Mouse (Mus musculus) embryo, embryonic 10.5 days (tissue): ENCODE measurements around the gene AU022751.
"Not testable (repeated sequence)": the region's sequence is repeated elsewhere in the genome, so short reads cannot be mapped to it uniquely, and the experiment has no call there.

Experiments used
- DNase-seq: peaks from one replicate; pipeline ENCODE4 v3.0.0-alpha.2; 2015; ENCODE audit warnings: low spot score

AU022751 gene

DNA sequence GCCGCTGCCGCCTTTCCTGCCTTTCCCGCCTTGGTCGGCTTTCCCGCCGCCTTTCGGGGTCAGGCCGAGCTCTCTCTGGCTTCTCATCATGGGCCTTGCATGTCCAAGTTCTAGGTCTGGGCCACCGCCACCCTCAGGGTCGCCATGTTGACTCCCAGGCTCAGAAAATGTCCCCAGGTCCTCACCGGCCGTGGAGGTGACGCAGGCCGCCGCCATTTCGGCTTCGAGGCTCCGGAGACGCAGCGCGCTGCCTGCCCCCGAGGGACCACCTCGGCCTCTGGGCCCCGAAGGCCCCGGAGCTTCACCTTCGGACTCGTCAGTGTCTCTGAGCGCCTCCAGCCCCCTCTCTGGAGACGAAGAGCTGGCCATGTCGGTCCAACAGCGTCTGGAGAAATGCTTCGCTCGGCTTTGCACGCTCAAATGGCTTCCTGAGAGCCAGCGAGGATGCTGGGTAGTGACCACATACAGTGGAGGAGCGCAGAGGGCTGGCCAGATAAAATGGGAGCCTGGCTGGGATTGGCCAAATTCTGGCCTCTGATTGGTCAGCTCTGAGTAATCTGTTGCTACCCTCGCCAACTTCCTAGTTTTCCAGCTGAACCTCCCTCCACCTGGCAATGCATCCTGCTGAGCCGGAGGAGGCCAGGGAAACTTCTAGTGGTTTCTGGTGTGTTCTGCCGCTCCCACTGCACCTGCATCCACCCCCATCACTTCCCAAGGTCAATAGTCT lies at the start of gene AU022751:
Gene AU022751 (minus strand): TSS at position 466 of the 727 bp plus-strand sequence.
- no peak for DNase-seq

DNA sequence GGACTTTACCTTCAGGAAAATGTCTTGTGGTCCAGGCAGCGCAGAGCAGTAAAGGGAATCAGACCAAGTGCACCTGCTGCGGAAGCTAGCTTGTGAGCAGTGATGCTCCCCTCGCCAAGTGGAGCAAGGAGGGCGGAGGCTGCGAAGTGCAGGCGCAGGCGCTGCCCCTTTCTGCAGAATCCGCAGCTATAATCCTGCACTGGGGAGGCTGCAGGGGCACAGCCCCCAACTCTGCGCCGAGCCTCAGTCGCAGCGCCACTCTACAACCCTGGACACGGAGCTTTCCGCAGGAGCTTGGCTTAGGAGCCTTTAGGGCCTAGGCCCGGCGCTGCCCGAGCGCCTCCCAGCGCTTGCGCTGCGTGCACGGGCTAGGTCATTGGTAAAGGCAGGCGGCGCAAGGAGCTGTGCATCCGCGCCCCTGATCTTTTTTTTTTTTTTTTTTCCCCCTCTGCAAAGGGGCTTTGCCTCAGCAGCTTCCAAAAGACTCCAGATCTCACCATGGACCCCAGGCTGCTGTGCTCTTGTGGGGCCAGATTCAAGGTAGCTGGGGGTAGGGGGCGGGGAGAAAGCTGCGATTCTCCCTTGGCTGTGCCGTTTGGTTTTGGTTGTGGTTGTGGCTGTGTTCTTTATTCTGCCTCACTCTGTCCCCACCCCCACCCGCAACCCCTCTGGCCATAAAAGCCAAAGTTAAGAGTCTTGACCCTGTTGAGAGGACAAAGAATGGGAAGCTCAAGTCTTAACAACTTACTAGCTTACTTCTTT lies 9.0 kb upstream of the AU022751 start:
- DNase-seq: peak; percentile 67

DNA sequence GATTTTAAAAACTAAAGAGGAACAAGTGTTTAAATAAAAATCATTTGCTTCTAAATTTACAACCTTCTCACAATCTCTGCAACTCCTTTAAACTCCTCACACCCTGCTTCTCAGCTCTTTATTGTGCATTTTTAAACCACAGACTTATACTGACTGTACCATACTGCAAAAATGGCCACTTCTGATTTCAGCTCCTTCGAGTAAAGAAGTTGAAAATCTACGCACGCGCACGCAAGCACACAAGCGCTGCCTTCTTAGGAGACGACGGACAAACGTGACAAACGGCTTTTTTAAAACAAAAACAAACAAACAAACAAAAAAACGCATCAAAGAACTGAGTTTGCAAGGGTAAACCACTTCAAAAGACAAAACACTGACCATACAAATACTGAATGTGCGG lies 8.3 kb upstream of the AU022751 start:
- peak; percentile 16 for DNase-seq

DNA sequence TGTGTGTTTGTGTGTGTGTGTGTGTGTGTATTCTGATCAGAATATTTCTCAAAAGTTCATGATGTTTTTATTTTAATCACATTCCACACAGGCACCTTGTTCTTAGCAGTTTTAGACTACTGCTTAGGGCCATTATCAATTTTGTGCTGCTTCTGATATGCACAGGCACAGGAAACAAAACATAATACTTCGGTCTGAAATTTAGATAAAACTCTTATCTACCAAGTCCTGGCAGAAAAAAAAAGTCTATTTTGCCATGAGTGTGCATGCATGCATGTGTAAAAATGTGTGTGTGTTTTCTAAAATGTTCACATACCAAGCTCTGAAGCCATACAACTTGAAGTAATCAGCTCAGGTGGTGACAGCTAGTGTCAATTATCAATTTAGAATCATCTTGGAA lies 21.7 kb downstream of the AU022751 start:
- no peak for DNase-seq

DNA sequence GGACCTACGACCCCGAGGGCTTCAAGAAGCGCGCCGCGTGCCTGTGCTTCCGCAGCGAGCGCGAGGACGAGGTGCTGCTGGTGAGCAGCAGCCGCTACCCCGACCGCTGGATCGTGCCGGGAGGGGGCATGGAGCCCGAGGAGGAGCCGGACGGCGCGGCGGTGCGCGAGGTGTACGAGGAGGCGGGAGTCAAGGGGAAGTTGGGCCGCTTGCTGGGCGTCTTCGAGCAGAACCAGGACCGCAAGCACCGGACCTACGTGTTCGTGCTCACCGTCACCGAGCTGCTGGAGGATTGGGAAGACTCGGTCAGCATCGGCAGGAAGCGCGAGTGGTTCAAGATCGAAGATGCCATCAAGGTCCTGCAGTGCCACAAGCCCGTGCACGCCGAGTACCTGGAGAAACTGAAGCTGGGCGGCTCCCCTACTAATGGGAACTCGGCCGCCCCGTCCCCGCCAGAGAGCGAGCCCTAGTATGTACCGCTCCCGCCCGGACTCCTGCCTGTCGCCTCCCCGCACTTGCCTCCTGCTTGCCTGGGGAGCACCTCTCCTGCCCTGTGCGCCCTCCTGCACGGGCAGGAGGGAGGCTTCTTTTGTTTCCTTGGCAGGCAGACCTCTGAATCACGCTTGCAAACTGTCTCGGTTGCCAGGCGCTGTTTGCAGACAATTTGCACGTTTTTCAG lies 35.1 kb downstream of the AU022751 start:
- not testable (repeated sequence) for DNase-seq

DNA sequence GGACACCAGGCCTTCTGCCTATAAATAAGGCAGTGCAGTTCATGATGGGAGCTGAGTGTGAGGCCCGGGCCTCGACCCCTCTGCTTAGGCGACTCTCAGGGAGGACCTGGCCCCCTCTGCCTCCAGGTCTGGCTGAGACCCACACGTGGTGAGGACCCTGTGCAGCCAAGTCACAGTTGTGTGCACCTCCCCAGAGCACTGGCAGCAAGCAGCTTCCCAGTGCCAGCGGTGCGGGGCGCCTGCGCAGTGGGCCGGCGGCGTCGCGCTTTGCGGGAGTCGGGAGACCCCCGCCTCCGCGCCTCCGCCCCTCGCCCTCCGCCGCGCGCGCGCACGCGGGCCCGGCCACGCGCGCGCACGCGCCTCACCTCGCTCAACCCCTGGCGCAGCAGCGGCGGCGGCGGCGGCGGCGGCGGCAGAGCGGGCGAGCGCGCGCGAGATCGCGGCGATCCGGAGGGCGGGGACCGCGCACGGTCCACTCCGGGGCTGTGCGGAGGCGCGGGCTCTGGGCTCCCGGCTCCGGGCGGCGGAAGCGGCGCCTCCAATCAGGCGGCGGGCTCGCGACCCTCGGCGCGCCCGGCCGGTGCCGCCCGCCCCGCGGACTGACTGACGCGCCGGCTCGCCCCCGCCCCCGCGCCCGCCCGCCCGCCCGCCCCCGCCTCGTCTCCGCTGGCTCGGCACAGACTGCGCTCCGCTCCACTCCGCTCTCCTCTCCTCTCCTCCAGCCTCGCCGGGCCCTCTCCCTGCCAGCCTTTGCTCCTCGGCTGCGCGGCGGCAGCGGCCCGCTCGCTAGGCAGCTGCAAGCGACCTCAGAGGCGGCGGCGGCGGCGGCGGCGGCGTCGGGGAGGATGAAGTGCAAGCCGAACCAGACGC lies 35.9 kb downstream of the AU022751 start, which contains the start of gene Nudt11:
Gene Nudt11 (plus strand): TSS at position 388 of the 870 bp plus-strand sequence.
- not testable (repeated sequence) for DNase-seq
